Mouse (Mus musculus) T-helper 1 cell (primary cell): ENCODE measurements around the gene Tssk1.

Source experiments
- in situ Hi-C: fragments of 300-600 bp; cut with MboI, MseI; formaldehyde crosslinking; loops from one replicate; pipeline ENCODE4 v1.15.1; 2025; ENCODE audit warnings: high pct_unique_total_duplicates

The Tssk1 gene

GRCm38 (mm10) chr16:17896091-17896490 is 2.1 kb downstream of the Tssk1 start:
- in situ Hi-C loops: loop anchor here (10.0 kb wide), 1 partner anchor 939 kb away; the partner anchor contains the start of genes 2510002D24Rik and Gm28539

DNA sequence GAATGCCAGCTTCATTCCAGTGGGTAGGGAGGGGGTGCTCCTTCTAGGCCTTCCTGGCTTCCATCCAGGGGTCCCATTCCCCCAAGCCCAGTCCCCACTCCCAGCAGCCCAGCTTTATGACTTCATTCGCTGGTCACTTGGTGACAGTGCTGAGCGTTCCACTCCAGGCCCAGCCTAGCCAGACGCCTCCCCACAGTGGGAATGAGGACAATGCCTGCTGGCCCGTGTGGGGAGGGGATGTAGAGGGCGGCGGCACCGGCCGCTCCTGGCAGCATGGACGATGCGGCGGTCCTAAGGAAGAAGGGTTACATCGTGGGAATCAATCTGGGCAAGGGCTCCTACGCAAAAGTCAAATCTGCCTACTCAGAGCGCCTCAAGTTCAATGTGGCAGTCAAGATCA is 4.4 kb downstream of the Tssk1 start, which contains the start of the genes Dgcr2 and Tssk2:
Gene Dgcr2 (minus strand): TSS at position 101 of the 400 bp plus-strand sequence.
Gene Tssk2 (plus strand): TSS at position 176 of the 400 bp plus-strand sequence.
- in situ Hi-C loops: loop anchor here (10.0 kb wide), 1 partner anchor 936 kb away; the partner anchor contains the start of genes 2510002D24Rik and Gm28539

- in situ Hi-C loops: no loop called here
These were observed 17.1 kb downstream of the Tssk1 start, which contains the start of gene Ess2 for GRCm38 (mm10) chr16:17911052-17911595. Gene Ess2, minus strand, starts transcription at chr16:17911348.

DNA sequence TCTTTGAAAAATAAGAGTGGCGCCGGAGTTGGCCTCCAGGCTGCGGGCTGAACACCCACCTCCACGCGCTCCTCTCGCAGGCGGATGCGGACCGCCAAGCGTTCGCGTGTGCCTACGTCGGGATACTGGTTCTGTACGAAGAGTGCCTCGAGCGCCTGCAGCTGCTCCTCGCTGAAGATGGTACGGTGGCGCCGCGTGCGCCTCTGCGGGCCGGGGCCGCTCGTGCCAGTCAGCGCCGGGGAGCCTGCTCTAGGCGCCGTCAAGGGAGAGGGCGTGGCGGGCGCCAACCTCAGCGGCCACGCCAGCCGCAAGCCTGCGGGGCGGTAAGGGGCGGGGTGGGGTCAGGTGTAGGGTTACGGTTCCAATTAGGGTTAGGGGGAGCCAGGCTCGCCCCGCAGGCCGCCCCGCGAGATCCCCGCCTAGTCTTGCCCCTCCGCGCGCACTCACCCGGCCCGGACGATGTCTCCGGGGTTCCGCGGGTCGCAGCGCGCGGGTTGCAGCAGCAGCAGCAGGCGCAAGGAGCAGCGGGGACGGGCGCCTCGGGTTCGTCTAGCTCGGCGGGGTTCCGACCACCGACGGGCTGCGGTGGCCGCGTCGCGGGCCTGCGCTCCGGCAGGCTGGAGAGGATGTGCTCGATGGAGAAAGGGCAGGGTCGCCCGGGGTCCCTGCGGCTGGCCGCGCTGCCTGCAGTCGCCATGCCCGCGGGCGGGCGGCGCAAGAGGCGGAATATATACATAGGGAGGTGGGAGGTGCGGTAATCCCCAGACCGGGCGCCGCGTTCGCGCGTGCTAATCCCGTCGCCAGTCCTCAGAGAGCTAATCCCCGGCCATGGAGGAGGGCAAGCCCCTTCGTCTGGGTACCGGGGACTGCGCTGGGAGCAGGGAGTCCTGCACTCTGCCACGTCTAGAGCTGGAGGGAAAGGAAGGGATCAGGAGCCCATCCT is 20.6 kb downstream of the Tssk1 start, which contains the start of gene Gsc2:
Gene Gsc2 (minus strand): TSS at position 753 of the 943 bp plus-strand sequence.
- in situ Hi-C loops: no loop called here

DNA sequence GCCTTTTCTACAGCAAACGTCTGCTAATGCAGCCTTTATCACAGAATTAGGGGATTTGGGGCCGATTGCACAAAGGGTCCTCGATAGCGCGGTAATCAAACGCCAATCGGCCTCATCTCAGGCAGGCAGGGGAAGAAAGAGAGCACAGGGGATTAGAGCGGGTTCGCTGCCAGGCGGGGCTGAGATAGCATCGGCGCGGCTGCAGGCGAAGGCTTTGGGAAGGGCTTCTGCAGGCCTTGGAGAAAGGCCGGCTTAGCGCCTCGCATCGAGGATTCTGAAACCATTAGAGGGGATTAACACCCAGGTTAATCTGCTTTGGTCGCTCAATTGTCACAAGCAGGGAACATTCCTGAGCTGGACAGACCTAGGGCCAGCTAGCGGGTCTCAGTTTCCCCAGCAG is 26.6 kb downstream of the Tssk1 start:
- in situ Hi-C loops: no loop called here

- in situ Hi-C loops: no loop called here
These were observed 27.5 kb downstream of the Tssk1 start for GRCm38 (mm10) chr16:17921325-17922162.

- in situ Hi-C loops: no loop called here
These were observed 28.1 kb downstream of the Tssk1 start for GRCm38 (mm10) chr16:17922163-17922538.

DNA sequence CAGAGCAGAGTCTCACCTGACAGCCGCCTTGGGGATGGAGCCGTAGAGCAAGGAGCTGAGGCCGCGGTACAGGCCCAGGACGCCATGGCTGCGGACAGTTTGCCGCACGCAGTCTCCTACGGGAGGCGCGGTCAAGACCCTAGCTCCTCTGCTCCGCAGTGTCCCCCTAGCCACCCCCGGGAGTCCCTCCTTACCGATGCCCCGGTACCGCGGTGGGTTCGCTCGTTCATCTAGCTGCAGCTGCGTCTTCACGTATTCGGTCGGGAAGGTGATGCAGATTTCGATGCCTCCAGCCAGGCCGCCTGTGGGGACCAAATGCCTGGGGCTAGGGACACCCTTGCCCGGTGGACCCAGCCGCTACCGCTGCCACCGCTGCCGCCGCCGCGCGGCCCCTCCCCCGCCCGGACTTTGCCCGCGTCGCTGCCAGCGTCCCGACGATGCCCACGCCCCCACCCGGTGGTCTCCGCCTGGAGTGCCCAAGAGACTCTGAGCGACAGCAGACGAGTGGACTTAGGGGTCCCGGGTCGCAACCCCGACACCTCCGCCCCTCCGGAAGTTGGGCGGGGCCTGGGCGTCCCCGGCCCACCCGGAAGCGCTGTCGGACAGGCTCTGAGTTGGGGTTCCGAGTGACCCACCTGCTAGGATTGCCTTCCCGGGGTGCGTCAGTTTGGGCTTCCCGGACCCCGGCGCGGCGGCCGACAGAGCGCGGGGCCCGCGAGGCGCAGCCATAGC is 33.5 kb downstream of the Tssk1 start:
- in situ Hi-C loops: no loop called here

- in situ Hi-C loops: no loop called here
These were observed 34.1 kb downstream of the Tssk1 start, which contains the start of gene Slc25a1 for GRCm38 (mm10) chr16:17928087-17928580. Gene Slc25a1, minus strand, starts transcription at chr16:17928219.

GRCm38 (mm10) chr16:17928627-17929104 is 34.6 kb downstream of the Tssk1 start:
- in situ Hi-C loops: no loop called here

DNA sequence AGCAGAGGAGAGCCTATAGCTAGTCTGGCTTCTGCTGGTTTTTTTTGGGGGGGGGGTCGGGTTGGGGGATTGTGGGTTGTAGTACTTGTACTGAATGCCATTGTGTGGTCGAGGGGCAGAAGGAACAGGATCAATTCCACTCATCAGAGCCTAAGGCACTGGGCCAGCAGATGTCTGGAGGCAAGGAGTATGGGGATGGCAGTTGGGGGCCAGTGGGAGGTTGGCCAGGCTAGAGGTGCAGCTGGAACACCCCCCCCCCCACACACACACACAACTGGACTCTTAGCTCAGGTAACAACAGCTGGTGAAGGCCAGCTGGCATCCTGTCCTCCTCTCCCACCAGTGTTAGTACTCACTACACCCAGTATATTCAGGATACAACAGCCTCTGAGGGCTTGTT is 35.2 kb downstream of the Tssk1 start:
- in situ Hi-C loops: no loop called here

DNA sequence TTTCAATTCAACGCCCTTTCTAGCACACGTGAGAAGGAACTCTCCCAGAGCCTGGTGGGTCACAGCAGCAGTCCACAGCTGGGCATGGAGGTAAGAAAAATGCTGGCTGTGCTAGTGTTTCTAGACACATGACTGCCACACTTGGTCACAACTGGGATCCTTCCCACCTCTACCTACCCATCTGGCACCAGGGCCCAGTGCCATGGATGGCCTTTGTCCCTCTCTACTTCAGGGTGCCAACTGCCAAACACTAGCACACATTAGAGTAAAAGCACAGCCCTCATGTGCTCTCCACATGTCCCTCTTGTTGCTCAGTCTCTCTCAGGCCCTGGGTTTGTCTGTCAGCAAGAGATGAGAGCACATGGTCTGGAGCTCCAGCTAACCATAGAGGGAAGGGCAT is 35.6 kb downstream of the Tssk1 start:
- in situ Hi-C loops: no loop called here

DNA sequence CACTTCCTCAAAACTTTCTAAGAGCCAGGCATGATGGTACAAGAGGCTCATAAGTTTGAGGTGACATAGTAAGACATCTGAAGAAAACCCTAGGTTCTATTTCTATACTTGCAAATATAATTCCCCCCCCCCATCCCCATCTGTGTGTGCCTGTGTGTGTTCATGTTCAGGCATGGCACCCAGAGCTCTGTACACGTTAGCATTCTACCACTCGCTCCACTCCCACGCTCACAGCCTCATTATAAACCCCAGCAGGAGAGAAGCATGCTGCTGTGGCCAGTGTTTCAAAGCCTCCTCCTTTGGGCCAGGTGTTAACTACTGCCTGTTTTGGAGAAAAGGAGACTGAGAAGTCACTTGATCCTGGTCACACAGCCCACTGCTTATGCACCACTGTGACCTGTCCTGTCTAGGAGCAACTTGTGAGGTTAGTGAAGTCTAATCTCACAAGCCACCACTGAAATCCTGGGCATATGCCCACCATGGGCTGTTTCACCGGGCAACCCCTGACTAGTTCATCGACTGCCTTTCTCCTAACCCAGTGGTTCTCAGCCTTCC is 38.0 kb downstream of the Tssk1 start:
- in situ Hi-C loops: no loop called here

GRCm38 (mm10) chr16:17933594-17934444 is 39.8 kb downstream of the Tssk1 start:
- in situ Hi-C loops: no loop called here

DNA sequence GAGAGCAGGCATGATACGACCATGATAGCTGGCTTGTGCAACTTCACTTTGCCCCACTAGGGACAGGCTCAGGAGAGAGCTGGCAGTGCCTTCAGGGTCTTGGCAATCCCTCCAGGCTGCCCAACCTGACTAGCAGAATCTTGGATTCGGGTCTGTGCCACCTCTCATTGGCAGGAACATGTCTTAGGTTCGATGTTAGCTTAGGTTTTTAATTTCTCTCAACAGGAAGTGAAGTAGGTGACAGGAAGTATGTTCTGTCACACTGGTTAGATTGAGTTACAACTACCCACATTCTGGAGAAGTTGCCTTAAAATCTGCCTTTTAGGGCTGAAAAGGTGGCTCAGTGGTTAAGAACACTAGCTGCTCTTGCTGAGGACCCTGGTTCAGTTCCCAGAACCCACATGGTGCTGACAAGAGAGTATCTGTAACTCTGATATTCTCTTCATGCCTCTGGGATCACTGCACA is 40.5 kb downstream of the Tssk1 start:
- in situ Hi-C loops: no loop called here

DNA sequence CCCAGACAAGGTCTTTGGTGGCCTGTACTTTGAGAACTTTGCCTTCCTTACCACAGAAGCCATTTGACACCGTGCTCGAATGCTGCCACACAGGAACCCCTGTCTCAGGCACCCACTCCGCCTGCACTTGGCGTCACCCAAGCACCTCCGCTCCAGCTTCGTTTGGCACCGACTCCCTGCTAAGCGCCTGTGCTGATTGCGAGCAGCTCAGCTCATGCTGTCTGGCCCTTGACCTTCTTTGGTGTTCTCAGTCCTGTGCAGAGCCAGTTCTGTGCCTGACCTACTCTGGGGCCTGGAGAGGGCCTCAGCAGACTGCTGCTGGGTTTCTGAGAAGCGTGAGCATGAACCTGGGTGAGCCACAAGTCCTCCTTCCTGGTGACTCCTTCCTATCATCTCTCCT is 42.8 kb downstream of the Tssk1 start:
- in situ Hi-C loops: no loop called here

- in situ Hi-C loops: no loop called here
These were observed 44.2 kb downstream of the Tssk1 start for GRCm38 (mm10) chr16:17938187-17938586.

GRCm38 (mm10) chr16:17938821-17939220 is 44.8 kb downstream of the Tssk1 start:
- in situ Hi-C loops: no loop called here

DNA sequence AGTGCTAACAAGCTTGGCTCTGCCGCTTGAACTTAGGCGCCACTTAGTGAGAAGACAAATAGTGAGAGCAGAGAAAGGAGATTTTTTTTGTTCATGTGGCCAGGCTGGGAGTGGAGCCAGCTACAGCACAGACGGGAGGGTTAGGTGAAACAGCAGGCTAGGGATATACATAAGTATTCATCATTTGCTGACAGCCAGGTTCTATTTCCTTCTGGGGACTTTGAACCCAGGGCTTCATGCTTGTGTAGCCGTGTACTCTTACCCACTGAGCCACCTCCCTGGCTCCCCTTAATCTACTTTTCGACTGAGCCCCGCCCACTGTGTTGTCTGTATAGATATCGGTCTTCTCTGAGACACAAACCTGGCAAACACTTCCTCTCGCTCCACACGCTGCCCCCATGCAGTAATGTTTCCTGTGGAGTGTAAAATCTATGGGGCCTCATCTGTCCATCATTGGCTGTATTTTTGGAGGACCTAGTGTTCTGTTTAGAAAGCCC is 45.3 kb downstream of the Tssk1 start:
- in situ Hi-C loops: no loop called here
